Mouse (Mus musculus) neural tube, embryonic 11.5 days (tissue): ENCODE measurements around the gene Axin1. TPM values are rescaled to one million over a fixed set of nuclear protein-coding genes. Genes with fewer than 3 reads are reported as not detected.
A peak's percentile ranks its signal among the peaks of the same experiment; 100 is the strongest.
"Not testable (repeated sequence)": the region's sequence is repeated elsewhere in the genome, so short reads cannot be mapped to it uniquely, and the experiment has no call there.

Experiments used
- ATAC-seq: fragments of 200-750 bp; cut with Nextera tagmentation; 2 replicates; pipeline ENCODE4 v1.8.0; 2017; ENCODE audit warnings: moderate number of reproducible peaks, mild to moderate bottlenecking, moderate TSS enrichment, moderate library complexity; ENCODE audit not compliant: insufficient read depth, low FRiP score, low TSS enrichment
- DNase-seq: peaks from one replicate; pipeline ENCODE4 v3.0.0-alpha.2; 2015; ENCODE audit warnings: low spot score
- H3K27ac ChIP-seq: fragments of 300-500 bp; sonication (generic); 2 replicates; pipeline ENCODE4 v1.5.1; 2014; ENCODE audit warnings: low read depth, mild to moderate bottlenecking, low read length
- H3K27me3 ChIP-seq: fragments of 300-500 bp; sonication (generic); 2 replicates; pipeline ENCODE4 v1.6.1; 2014; ENCODE audit warnings: mild to moderate bottlenecking, low read length, mixed read lengths; ENCODE audit not compliant: control insufficient read depth, insufficient read depth
- H3K36me3 ChIP-seq: fragments of 300-500 bp; sonication (generic); 2 replicates; pipeline ENCODE4 v1.6.1; 2014; ENCODE audit warnings: mild to moderate bottlenecking, low read length, moderate library complexity, mixed read lengths; ENCODE audit not compliant: control insufficient read depth, insufficient read depth
- H3K4me1 ChIP-seq: fragments of 300-500 bp; sonication (generic); 2 replicates; pipeline ENCODE4 v1.6.1; 2014; ENCODE audit warnings: low read length, mixed read lengths; ENCODE audit not compliant: control insufficient read depth, insufficient read depth
- H3K4me2 ChIP-seq: fragments of 300-500 bp; sonication (generic); 2 replicates; pipeline ENCODE4 v1.6.1; 2014; ENCODE audit warnings: low read depth, mild to moderate bottlenecking, moderate library complexity
- H3K4me3 ChIP-seq: fragments of 300-500 bp; sonication (generic); 2 replicates; pipeline ENCODE4 v1.5.1; 2014; ENCODE audit warnings: low read depth, low read length
- H3K9ac ChIP-seq: fragments of 300-500 bp; sonication (generic); 2 replicates; pipeline ENCODE4 v1.6.1; 2014; ENCODE audit warnings: mild to moderate bottlenecking, low read length
- H3K9me3 ChIP-seq: fragments of 300-500 bp; sonication (generic); 2 replicates; pipeline ENCODE4 v1.6.1; 2016; ENCODE audit warnings: low read length; ENCODE audit not compliant: control insufficient read depth
- WGBS: fragments of 180-500 bp; shearing (Covaris S2); extraction: QIAGEN DNeasy Blood & Tissue Kit; methylation state at CpG from one replicate; pipeline ENCODE4 v1.1.7; 2014; 5-methylcytosine and 5-hydroxymethylcytosine counted together
- polyA plus RNA-seq: library from polyadenylated mRNA; unstranded; fragments of >200 nt; fragmentation: Nextera tagmentation; extraction: Ambion mirVana; gene quantifications from 2 replicates; pipeline ENCODE4 v1.2.1, GENCODE M21; 2014

Axin1 gene
- polyA plus RNA-seq, 1 experiment from 2014 or later, result 19.3 TPM

- 70% methylated on average over 4 of the region's 4 CpGs for WGBS
- Histone ChIP-seq H3K4me1 (no peaks in the 10 kb centered on the region), H3K4me2 (no peak overlapping the region), H3K27me3 (no peaks in the 10 kb centered on the region), H3K27ac (no peak overlapping the region), H3K4me3 (no peak overlapping the region), H3K9me3 (no peaks in the 10 kb centered on the region), H3K9ac (no peak overlapping the region), H3K36me3 (no peaks in the 10 kb centered on the region)
- ATAC-seq (no peak), DNase-seq (no peak)
Observed at GRCm38 (mm10) chr17:26105619-26106018, 32.9 kb upstream of the Axin1 start.

- no peaks in the 10 kb centered on the region for H3K9me3 ChIP-seq
- no peaks in the 10 kb centered on the region for H3K36me3 ChIP-seq
- WGBS, result 28% methylated on average over 4 of the region's 4 CpGs
- H3K4me1 ChIP-seq, result no peaks in the 10 kb centered on the region
- DNase-seq (no peak), ATAC-seq (no peak)
- no peak overlapping the region for H3K4me2 ChIP-seq
- peaks cover 32% of the 10 kb centered on the region for H3K27me3 ChIP-seq
- H3K4me3 ChIP-seq, result no peak overlapping the region
- no peak overlapping the region for H3K27ac ChIP-seq
- H3K9ac ChIP-seq, result no peak overlapping the region
Observed at GRCm38 (mm10) chr17:26110156-26110555, 28.3 kb upstream of the Axin1 start.

- ATAC-seq (no peak), DNase-seq (no peak)
- H3K4me1 ChIP-seq, result no peaks in the 10 kb centered on the region
- no peaks in the 10 kb centered on the region for H3K36me3 ChIP-seq
- no peaks in the 10 kb centered on the region for H3K9me3 ChIP-seq
- H3K9ac ChIP-seq, result no peak overlapping the region
- H3K27ac ChIP-seq, result no peak overlapping the region
- H3K4me2 ChIP-seq, result no peak overlapping the region
- no peak overlapping the region for H3K4me3 ChIP-seq
- 4% methylated on average over 4 of the region's 4 CpGs for WGBS
- peaks cover 38% of the 10 kb centered on the region for H3K27me3 ChIP-seq
Observed at GRCm38 (mm10) chr17:26111024-26111423, 27.5 kb upstream of the Axin1 start.

- H3K27me3 ChIP-seq, result peaks cover 38% of the 10 kb centered on the region
- H3K9ac ChIP-seq, result no peak overlapping the region
- no peak overlapping the region for H3K27ac ChIP-seq
- H3K36me3 ChIP-seq, result no peaks in the 10 kb centered on the region
- H3K9me3 ChIP-seq, result no peaks in the 10 kb centered on the region
- no peak overlapping the region for H3K4me3 ChIP-seq
- H3K4me2 ChIP-seq, result no peak overlapping the region
- WGBS, result 25% methylated on average over 4 of the region's 4 CpGs
- H3K4me1 ChIP-seq, result no peaks in the 10 kb centered on the region
- DNase-seq (no peak), ATAC-seq (no peak)
Observed at GRCm38 (mm10) chr17:26111722-26112121, 26.8 kb upstream of the Axin1 start.

GRCm38 (mm10) chr17:26112751-26113150, 25.7 kb upstream of the Axin1 start:
- H3K4me1 ChIP-seq, result no peaks in the 10 kb centered on the region
- H3K9ac ChIP-seq, result peak overlapping the region; percentile 60
- no peaks in the 10 kb centered on the region for H3K36me3 ChIP-seq
- no peak for ATAC-seq
- no peaks in the 10 kb centered on the region for H3K9me3 ChIP-seq
- H3K27me3 ChIP-seq, result peaks cover 38% of the 10 kb centered on the region
- DNase-seq, result no peak
- WGBS, result 24% methylated on average over 14 of the region's 14 CpGs
- peak overlapping the region; percentile 89 for H3K4me2 ChIP-seq
- H3K4me3 ChIP-seq, result peak overlapping the region; percentile 55
- H3K27ac ChIP-seq, result no peak overlapping the region

- no peaks in the 10 kb centered on the region for H3K4me1 ChIP-seq
- no peaks in the 10 kb centered on the region for H3K9me3 ChIP-seq
- H3K36me3 ChIP-seq, result no peaks in the 10 kb centered on the region
- no peak within 1 kb of the TSS for H3K27ac ChIP-seq
- H3K4me3 ChIP-seq, result peak within 1 kb of the TSS; percentile 55
- DNase-seq (peak; percentile 62), ATAC-seq (0 out of 2 replicates have a peak, but pooled peaks have one; percentile 35)
- WGBS, result under 1% methylated on average over 52 of the region's 75 CpGs
- H3K9ac ChIP-seq, result peak within 1 kb of the TSS; percentile 60
- peaks cover 38% of the 10 kb centered on the region for H3K27me3 ChIP-seq
- H3K4me2 ChIP-seq, result peak within 1 kb of the TSS; percentile 89
Observed at GRCm38 (mm10) chr17:26113181-26113948, 25.1 kb upstream of the Axin1 start, which contains the start of gene Tmem8. Gene Tmem8 (plus strand): TSS chr17:26113299.

- 15% methylated on average over 8 of the region's 8 CpGs for WGBS
- DNase-seq (no peak), ATAC-seq (no peak)
- Histone ChIP-seq H3K4me3 (peak overlapping the region; percentile 55; the same call in 1 of the 2 replicates), H3K27me3 (peaks cover 38% of the 10 kb centered on the region), H3K27ac (no peak overlapping the region), H3K9ac (no peak overlapping the region), H3K9me3 (no peaks in the 10 kb centered on the region), H3K4me2 (peak overlapping the region; percentile 89), H3K4me1 (no peaks in the 10 kb centered on the region), H3K36me3 (no peaks in the 10 kb centered on the region)
Observed at GRCm38 (mm10) chr17:26114061-26114460, 24.4 kb upstream of the Axin1 start.

- 61% methylated on average over 7 of the region's 7 CpGs for WGBS
- peaks cover 38% of the 10 kb centered on the region for H3K27me3 ChIP-seq
- H3K9ac ChIP-seq, H3K27ac ChIP-seq, H3K4me1 ChIP-seq, H3K36me3 ChIP-seq, H3K4me2 ChIP-seq, H3K4me3 ChIP-seq, DNase-seq, H3K9me3 ChIP-seq, ATAC-seq: not testable (repeated sequence)
Observed at GRCm38 (mm10) chr17:26114461-26114860, 24.0 kb upstream of the Axin1 start.
